Mouse (Mus musculus) lung, adult 2 months (tissue): Measurements from ENCODE around the gene Eif2b2. TPM values are rescaled to one million over a fixed set of nuclear protein-coding genes. Genes with fewer than 3 reads are reported as not detected.

Source experiments
- DNase-seq: peaks from one replicate; pipeline ENCODE4 v3.0.0; 2022
- H3K4me1 ChIP-seq: fragments of 200-500 bp; 2 replicates; pipeline ENCODE4 v1.6.1; 2011; ENCODE audit warnings: low read length; ENCODE audit not compliant: control insufficient read depth, insufficient read depth
- H3K4me3 ChIP-seq: fragments of 200-500 bp; replicated peaks from 2 replicates; pipeline ENCODE3; 2011; ENCODE audit warnings: low read depth, mild to moderate bottlenecking, control low read depth, low read length; ENCODE audit errors: extremely low read depth
- CTCF ChIP-seq: fragments of 200-500 bp; IDR thresholded peaks from 2 replicates; pipeline ENCODE4 v1.5.1; 2011; ENCODE audit warnings: mild to moderate bottlenecking, low read length, control low read depth; ENCODE audit not compliant: insufficient read depth
- POLR2A ChIP-seq: fragments of 200-500 bp; IDR thresholded peaks from 2 replicates; pipeline ENCODE4 v1.6.1; 2011; ENCODE audit warnings: low read depth, mild to moderate bottlenecking, control low read depth, low read length, borderline replicate concordance; ENCODE audit errors: extremely low read depth
- WGBS: fragments of 180-500 bp; shearing (Covaris S2); methylation state at CpG from one replicate; pipeline ENCODE4 v1.1.7; 2018; 5-methylcytosine and 5-hydroxymethylcytosine counted together
- polyA plus RNA-seq: library from polyadenylated mRNA; depleted of rRNA; stranded (reverse); fragments of >200 nt; gene quantifications from 2 replicates; pipeline ENCODE4 v1.2.3, GENCODE M21; 2012

Gene Eif2b2
- polyA plus RNA-seq, 1 experiment, result 92.1 TPM

- WGBS, result 73% methylated on average over 7 of the region's 7 CpGs
- no peak for TF ChIP-seq POLR2A
- TF ChIP-seq CTCF, result no peak
- no peaks in the 10 kb centered on the region for H3K4me1 ChIP-seq
- DNase-seq, result no peak
- no peak overlapping the region for H3K4me3 ChIP-seq
These were observed 17.1 kb upstream of the Eif2b2 start for GRCm38 (mm10) chr12:85202191-85202590.

GRCm38 (mm10) chr12:85203699-85204098 lies 15.6 kb upstream of the Eif2b2 start:
- TF ChIP-seq POLR2A (no peak), CTCF (no peak)
- Histone ChIP-seq H3K4me1 (no peaks in the 10 kb centered on the region), H3K4me3 (no peak overlapping the region)
- no peak for DNase-seq
- 48% methylated on average over 5 of the region's 5 CpGs for WGBS

GRCm38 (mm10) chr12:85204105-85204504 lies 15.2 kb upstream of the Eif2b2 start:
- no peak for DNase-seq
- 61% methylated on average over 8 of the region's 8 CpGs for whole genome bisulfite sequencing
- no peak overlapping the region for H3K4me3 ChIP-seq
- no peaks in the 10 kb centered on the region for H3K4me1 ChIP-seq
- no peak for TF ChIP-seq POLR2A
- TF ChIP-seq CTCF, result 0 out of 2 replicates have a peak, but pooled peaks have one; percentile 6

GRCm38 (mm10) chr12:85205425-85205824 lies 13.9 kb upstream of the Eif2b2 start:
- TF ChIP-seq CTCF (no peak), POLR2A (no peak)
- 83% methylated on average over 10 of the region's 10 CpGs for WGBS
- no peak for DNase-seq
- H3K4me3 ChIP-seq, result no peak overlapping the region
- no peaks in the 10 kb centered on the region for H3K4me1 ChIP-seq

DNA sequence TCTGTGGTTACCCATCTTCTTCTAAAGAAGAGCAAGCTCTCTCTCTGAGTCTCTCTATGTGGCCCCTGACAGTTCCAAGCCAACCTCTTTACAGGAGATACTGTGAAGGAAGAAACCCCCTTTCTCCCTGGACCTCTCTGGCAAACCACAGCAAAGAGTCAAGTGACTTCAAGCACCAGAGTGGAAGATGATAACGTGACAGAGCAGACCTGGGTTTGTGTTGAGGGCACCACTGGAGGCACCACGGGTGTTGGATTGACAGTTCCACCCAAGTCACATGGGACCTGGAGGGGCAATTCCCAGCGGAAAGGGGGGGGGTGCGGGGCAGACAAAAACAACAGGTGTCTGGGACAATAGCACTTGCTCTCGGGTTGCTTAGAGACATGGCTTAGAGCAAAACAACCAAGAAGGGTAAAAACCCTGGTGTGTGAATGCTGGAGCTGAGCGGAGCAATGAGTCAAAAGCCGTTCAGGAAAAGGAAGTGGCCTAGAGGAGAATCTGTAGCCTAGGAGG lies 10.5 kb upstream of the Eif2b2 start:
- TF ChIP-seq POLR2A (no peak), CTCF (no peak)
- Histone ChIP-seq H3K4me1 (no peaks in the 10 kb centered on the region), H3K4me3 (no peak overlapping the region)
- DNase-seq, result no peak
- WGBS, result 31% methylated on average over 7 of the region's 7 CpGs

GRCm38 (mm10) chr12:85215031-85215430 lies 4.2 kb upstream of the Eif2b2 start:
- WGBS, result 73% methylated on average over 5 of the region's 5 CpGs
- Histone ChIP-seq H3K4me3 (no peak overlapping the region), H3K4me1 (no peaks in the 10 kb centered on the region)
- no peak for TF ChIP-seq CTCF
- TF ChIP-seq POLR2A, result no peak
- no peak for DNase-seq

GRCm38 (mm10) chr12:85217733-85218310 lies 1.5 kb upstream of the Eif2b2 start:
- H3K4me3 ChIP-seq, result no peak overlapping the region
- TF ChIP-seq CTCF (no peak), POLR2A (no peak)
- DNase-seq, result no peak
- 76% methylated on average over 2 of the region's 2 CpGs for WGBS
- no peaks in the 10 kb centered on the region for H3K4me1 ChIP-seq

DNA sequence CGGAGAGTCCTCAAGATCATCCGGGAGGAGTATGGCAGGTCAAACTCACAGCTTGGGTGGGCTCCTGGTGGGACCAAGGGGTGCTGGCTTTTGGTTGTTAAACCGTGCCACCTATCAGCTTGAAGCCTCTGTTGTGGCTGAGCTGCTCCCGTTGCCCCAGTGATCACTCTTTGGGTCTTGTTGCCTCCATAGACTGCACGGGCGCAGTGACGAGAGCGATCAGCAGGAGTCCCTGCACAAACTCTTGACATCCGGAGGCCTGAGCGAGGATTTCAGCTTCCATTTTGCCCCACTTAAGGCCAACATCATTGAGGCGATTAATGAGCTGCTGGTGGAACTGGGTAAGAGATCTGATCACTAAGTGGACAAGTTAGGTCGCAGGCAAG lies 617 bp downstream of the Eif2b2 start:
- no peak for DNase-seq
- WGBS, result 3% methylated on average over 12 of the region's 12 CpGs
- Histone ChIP-seq H3K4me1 (no peaks in the 10 kb centered on the region), H3K4me3 (peak overlapping the region; percentile 65)
- TF ChIP-seq POLR2A (no peak), CTCF (no peak)

- Histone ChIP-seq H3K4me1 (no peaks in the 10 kb centered on the region), H3K4me3 (no peak overlapping the region)
- TF ChIP-seq CTCF (no peak), POLR2A (no peak)
- DNase-seq, result no peak
- WGBS, result 64% methylated on average over 7 of the region's 7 CpGs
These were observed 7.9 kb downstream of the Eif2b2 start for GRCm38 (mm10) chr12:85227227-85227626.

DNA sequence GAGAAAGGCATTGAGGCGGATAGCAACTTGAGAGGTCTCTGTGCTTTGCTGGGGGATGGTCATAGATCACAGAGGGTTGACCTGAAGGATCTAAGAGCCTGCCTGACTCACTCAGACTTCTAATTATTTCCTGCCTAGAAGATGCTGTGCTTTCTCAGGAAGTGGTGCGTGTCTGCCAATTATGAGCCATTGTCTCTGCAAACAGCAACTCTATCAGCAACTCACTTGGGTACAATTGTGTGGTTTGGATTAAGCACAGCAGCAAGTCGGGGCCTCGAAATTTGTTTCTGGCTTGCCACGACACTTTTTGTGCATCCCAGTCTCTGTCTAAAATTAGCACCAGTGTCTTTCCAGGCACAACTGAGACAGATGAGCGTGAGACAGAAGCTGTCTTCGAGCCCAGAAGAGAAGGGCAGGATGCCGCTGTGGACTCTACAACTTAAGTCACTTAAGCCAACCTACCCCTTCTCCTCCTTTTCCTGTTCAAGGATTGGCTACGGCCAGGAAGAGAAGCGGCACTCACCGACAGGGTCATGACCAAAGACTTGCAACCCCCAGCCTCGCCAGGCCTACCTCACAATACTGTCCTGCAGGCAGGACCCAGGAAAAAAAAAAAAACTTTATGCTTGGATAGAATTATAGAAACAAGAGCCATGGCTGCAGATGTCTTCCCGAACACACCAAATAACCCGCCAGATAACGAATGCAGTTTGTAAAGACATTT lies 8.8 kb downstream of the Eif2b2 start:
- Histone ChIP-seq H3K4me1 (no peaks in the 10 kb centered on the region), H3K4me3 (no peak overlapping the region)
- DNase-seq, result no peak
- TF ChIP-seq CTCF (no peak), POLR2A (no peak)
- 45% methylated on average over 15 of the region's 15 CpGs for WGBS
